Mouse (Mus musculus) embryonic facial prominence, embryonic 14.5 days (tissue): ENCODE data around the gene Arpin. TPM values are rescaled to one million over a fixed set of nuclear protein-coding genes. Genes with fewer than 3 reads are reported as not detected.

ENCODE experiments used
- ATAC-seq: fragments of 200-750 bp; cut with Nextera tagmentation; 2 replicates; pipeline ENCODE4 v1.8.0; 2017; ENCODE audit warnings: low read depth, moderate number of reproducible peaks, moderate TSS enrichment
- DNase-seq: peaks from one replicate; pipeline ENCODE4 v3.0.0-alpha.2; 2015; ENCODE audit warnings: low spot score
- H3K27ac ChIP-seq: fragments of 300-500 bp; sonication (generic); replicated peaks from 2 replicates; pipeline ENCODE4 v1.5.1; 2014; ENCODE audit warnings: low read depth, mild to moderate bottlenecking, low read length, moderate library complexity
- H3K27me3 ChIP-seq: fragments of 300-500 bp; sonication (generic); replicated peaks from 2 replicates; pipeline ENCODE4 v1.6.1; 2014; ENCODE audit warnings: low read length; ENCODE audit not compliant: control insufficient read depth, insufficient read depth
- H3K36me3 ChIP-seq: fragments of 300-500 bp; sonication (generic); 2 replicates; pipeline ENCODE4 v1.6.1; 2014; ENCODE audit warnings: low read length, mixed read lengths; ENCODE audit not compliant: control insufficient read depth, insufficient read depth
- H3K4me1 ChIP-seq: fragments of 300-500 bp; sonication (generic); 2 replicates; pipeline ENCODE4 v1.6.1; 2014; ENCODE audit warnings: antibody characterized with exemption, low read length; ENCODE audit not compliant: control insufficient read depth, insufficient read depth
- H3K4me2 ChIP-seq: fragments of 300-500 bp; sonication (generic); 2 replicates; pipeline ENCODE4 v1.6.1; 2014; ENCODE audit warnings: low read depth, mild to moderate bottlenecking, low read length, moderate library complexity, mixed read lengths
- H3K4me3 ChIP-seq: fragments of 300-500 bp; sonication (generic); 2 replicates; pipeline ENCODE4 v1.5.1; 2014; ENCODE audit warnings: low read depth, mild to moderate bottlenecking, low read length
- H3K9ac ChIP-seq: fragments of 300-500 bp; sonication (generic); 2 replicates; pipeline ENCODE4 v1.6.1; 2014; ENCODE audit warnings: low read depth, mild to moderate bottlenecking, low read length, moderate library complexity, mixed read lengths
- H3K9me3 ChIP-seq: fragments of 300-500 bp; sonication (generic); 2 replicates; pipeline ENCODE4 v1.6.1; 2016; ENCODE audit warnings: low read length; ENCODE audit not compliant: control insufficient read depth
- WGBS: fragments of 180-500 bp; shearing (Covaris S2); extraction: QIAGEN DNeasy Blood & Tissue Kit; methylation state at CpG from one replicate; pipeline ENCODE4 v1.1.7; 2014; 5-methylcytosine and 5-hydroxymethylcytosine counted together
- polyA plus RNA-seq: library from polyadenylated mRNA; unstranded; fragments of >200 nt; fragmentation: Nextera tagmentation; extraction: Ambion mirVana; gene quantifications from 2 replicates; pipeline ENCODE4 v1.2.1, GENCODE M21; 2014

Arpin gene
- 22.1 and 23.6 TPM in 2 replicates for polyA plus RNA-seq

DNA sequence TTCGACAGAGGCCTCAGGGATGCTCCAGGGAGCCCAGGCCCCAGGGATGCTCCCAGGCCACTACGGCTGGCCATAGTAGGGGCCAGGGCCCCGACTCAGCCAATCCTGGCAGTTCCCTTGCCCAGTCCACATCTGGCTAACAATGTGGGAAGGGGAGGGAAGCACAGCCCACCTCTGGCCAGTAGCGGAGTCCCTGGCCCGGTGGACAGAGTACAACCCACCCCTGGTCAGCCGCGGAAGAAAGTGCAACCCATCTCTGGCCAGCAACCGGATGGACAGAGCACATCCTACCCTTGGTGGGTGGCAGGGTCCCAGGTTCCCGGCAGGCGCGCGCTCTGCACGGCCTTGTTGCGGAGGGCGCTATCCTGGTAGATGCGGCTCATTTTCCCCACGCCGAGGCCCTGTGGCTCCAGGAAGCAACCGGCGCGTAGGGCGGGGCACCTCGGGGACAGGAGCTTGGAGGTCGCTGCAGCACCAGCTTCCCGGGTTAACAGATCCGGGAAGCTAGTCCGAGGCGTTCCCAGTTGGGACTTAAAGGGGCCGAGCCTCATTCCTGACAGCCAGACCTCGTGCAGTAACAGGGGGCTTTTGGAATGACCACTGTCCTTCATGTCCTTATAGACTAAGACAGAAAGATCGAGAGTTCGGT is at the start of gene Arpin:
Arpin (minus strand) TSS at position 498 of the 649 bp plus-strand sequence.
- peak within 1 kb of the TSS; percentile 78 for H3K4me2 ChIP-seq
- DNase-seq (peak; percentile 90), ATAC-seq (peak; percentile 86)
- H3K27me3 ChIP-seq = no peaks in the 10 kb centered on the region
- 1% methylated on average over 26 of the region's 32 CpGs for WGBS
- peak within 1 kb of the TSS; percentile 52 for H3K4me3 ChIP-seq
- H3K9me3 ChIP-seq = no peaks in the 10 kb centered on the region
- H3K4me1 ChIP-seq = peaks cover 5% of the 10 kb centered on the region
- H3K27ac ChIP-seq = peak within 1 kb of the TSS; percentile 52; the same call in 1 of the 2 replicates
- peak within 1 kb of the TSS; percentile 73 for H3K9ac ChIP-seq
- H3K36me3 ChIP-seq = no peaks in the 10 kb centered on the region

DNA sequence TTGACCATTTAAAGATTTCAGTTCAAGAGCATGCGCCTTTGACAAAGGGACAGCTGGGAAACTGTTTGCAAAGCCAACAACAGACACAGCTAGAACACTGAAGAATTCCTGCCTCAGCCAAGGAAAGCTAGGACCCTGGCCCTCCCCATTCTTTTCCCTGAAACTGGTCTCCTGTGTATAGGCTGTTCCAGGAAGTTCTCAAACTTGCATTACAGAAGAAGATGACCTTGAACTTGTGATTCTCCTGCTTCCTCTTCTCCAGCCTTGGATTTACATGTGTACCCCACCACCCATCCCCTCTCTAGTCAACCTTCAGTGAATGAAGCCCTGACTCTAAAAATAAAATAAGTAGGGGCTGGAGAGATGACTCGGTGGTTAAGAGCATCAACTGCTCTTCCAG is 40.2 kb upstream of the Arpin start:
- no peak for DNase-seq
- no peak for ATAC-seq
- Histone ChIP-seq H3K4me2 (no peak overlapping the region), H3K9me3 (no peaks in the 10 kb centered on the region), H3K36me3 (no peaks in the 10 kb centered on the region), H3K9ac (no peak overlapping the region), H3K27ac (no peak overlapping the region), H3K4me1 (no peaks in the 10 kb centered on the region), H3K27me3 (no peaks in the 10 kb centered on the region), H3K4me3 (no peak overlapping the region)
- 91% methylated on average over 2 of the region's 2 CpGs for WGBS

DNA sequence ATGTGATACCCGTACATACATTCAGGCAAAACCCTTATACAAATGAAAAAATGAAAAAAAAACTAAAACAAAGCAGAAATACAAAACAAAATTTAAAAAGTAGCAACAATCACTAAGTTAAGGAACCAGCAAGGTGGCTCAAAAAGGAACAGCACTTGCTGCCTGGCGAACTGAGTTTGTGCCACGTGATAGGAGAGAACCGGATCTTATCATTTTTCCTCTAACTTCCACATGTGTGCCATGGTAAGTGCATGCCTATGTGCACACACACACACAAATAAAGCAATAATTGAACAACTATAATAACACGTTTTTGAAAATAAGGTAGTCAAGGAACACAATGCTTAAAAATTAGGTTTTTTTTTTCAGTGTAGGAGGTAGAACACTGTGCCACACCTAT is 37.0 kb upstream of the Arpin start:
- Histone ChIP-seq H3K4me2 (no peak overlapping the region), H3K36me3 (no peaks in the 10 kb centered on the region), H3K9me3 (no peaks in the 10 kb centered on the region), H3K4me3 (no peak overlapping the region), H3K27me3 (no peaks in the 10 kb centered on the region), H3K4me1 (no peaks in the 10 kb centered on the region), H3K27ac (no peak overlapping the region), H3K9ac (no peak overlapping the region)
- 82% methylated on average over 5 of the region's 5 CpGs for WGBS
- no peak for ATAC-seq
- no peak for DNase-seq

DNA sequence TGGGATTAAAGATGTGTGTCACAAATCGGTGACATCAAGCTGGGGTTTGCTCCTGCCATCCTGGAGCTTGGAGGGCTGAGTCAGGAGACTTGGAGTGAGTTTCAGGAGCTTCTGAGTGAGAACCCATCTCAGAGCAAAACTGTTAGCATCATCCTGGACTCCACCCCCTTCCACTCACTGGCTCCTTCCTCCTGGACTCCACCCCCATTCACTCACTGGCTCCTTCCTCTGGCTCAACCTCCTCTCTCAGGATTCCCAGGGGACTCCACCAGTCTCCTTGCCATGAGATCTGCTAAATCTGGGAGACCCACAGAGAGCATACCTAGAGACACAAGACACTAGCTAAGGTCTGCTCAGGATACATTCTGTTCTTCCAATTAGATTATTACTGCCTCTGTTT is 35.2 kb upstream of the Arpin start:
- no peaks in the 10 kb centered on the region for H3K9me3 ChIP-seq

DNA sequence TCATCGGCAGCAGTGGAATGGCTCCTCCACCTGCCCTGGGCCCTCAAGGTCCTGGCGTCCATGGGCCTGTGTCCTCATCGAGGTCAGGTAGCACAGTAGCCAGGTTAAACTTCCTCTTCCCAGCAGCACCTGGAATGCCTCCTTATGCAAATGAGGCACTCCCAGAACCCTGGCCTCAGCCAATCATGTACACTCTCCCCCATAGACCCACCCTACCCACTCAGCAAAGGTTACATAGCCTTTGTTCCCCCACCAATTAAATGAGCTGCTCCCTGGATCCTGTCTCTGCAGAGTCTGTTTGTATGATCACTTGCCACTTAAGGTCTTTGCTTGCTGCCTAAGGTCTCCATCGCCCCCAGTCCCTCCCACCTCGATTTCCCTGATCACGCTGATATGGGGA is 33.2 kb upstream of the Arpin start:
- no peak overlapping the region for H3K4me2 ChIP-seq
- H3K27ac ChIP-seq = no peak overlapping the region
- ATAC-seq (no peak), DNase-seq (no peak)
- H3K9me3 ChIP-seq = no peaks in the 10 kb centered on the region
- H3K36me3 ChIP-seq = no peaks in the 10 kb centered on the region
- no peaks in the 10 kb centered on the region for H3K4me1 ChIP-seq
- WGBS = 88% methylated on average over 6 of the region's 6 CpGs
- H3K9ac ChIP-seq = no peak overlapping the region
- H3K4me3 ChIP-seq = no peak overlapping the region
- no peaks in the 10 kb centered on the region for H3K27me3 ChIP-seq

More for the DNA sequence above, 35.2 kb upstream of the Arpin start:
- H3K4me2 ChIP-seq = no peak overlapping the region
- ATAC-seq (no peak), DNase-seq (no peak)
- no peaks in the 10 kb centered on the region for H3K4me1 ChIP-seq
- H3K36me3 ChIP-seq = no peaks in the 10 kb centered on the region
- WGBS = 63% methylated on average over 1 of the region's 1 CpGs
- H3K9ac ChIP-seq = no peak overlapping the region
- H3K27me3 ChIP-seq = no peaks in the 10 kb centered on the region
- no peak overlapping the region for H3K4me3 ChIP-seq
- H3K27ac ChIP-seq = no peak overlapping the region

DNA sequence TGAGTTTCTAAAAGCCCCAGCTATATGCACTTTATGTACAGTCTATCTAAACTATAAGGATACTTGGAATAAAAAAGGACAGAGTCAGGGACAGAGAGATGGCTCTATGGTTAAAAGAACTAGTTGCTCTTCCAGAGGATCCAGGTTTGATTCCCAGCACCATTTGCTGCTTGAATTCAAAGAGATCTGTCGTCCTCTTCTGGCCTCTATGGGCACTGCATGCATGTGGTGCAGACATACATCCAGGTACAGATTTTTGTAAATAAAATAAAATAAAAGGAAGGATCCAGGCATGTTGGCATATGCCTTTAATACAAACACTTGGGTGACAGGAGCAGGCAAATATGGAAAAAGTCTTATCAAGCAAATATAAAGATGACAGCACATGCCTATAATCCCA is 26.4 kb upstream of the Arpin start:
- Histone ChIP-seq H3K9ac (no peak overlapping the region), H3K27me3 (no peaks in the 10 kb centered on the region), H3K27ac (no peak overlapping the region), H3K36me3 (no peaks in the 10 kb centered on the region), H3K4me3 (no peak overlapping the region), H3K9me3 (no peaks in the 10 kb centered on the region), H3K4me2 (no peak overlapping the region), H3K4me1 (no peaks in the 10 kb centered on the region)
- no peak for ATAC-seq
- DNase-seq = no peak
- 68% methylated on average over 1 of the region's 1 CpGs for WGBS

DNA sequence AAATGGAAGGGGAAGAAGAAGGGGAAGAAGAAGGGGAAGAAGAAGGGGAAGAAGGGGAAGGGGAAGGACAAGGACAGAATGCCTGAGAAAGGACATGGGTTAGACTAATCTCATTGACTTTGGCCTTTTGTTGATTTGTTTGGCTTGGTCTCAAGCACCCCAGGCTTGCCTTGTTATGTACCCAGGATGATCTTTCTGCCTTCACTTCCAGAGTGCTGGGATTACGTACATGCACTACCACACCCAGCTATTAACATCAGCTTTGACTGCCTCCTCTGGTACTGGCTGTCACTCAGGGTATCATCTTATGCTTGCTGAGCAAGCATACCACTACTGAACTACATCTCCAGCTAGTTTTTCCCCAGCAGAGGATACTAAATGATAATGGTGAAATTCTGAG is 21.0 kb upstream of the Arpin start:
- H3K4me2 ChIP-seq = no peak overlapping the region
- DNase-seq (no peak), ATAC-seq (no peak)
- no peaks in the 10 kb centered on the region for H3K27me3 ChIP-seq
- 85% methylated on average over 1 of the region's 1 CpGs for WGBS
- H3K4me3 ChIP-seq = no peak overlapping the region
- H3K36me3 ChIP-seq = no peaks in the 10 kb centered on the region
- H3K27ac ChIP-seq = no peak overlapping the region
- H3K4me1 ChIP-seq = no peaks in the 10 kb centered on the region
- 0 out of 2 replicates have a peak, but pooled peaks cover 6% of the 10 kb centered on the region for H3K9me3 ChIP-seq
- H3K9ac ChIP-seq = no peak overlapping the region

DNA sequence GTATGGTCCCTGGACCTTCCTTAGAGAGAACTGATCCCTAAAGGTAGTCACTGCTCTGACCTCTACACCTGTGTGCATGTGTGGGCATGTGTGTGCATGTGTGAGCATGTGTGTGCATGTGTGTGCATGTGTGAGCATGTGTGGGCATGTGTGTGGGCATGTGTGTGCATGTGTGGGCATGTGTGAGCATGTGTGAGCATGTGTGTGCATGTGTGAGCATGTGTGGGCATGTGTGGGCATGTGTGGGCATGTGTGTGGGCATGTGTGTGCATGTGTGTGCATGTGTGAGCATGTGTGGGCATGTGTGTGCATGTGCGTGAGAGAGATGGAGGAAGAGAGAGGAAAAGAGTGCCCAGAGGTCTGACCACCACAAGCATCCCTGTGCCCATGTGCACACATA is 19.7 kb upstream of the Arpin start:
- Histone ChIP-seq H3K27me3 (no peaks in the 10 kb centered on the region), H3K4me1 (no peaks in the 10 kb centered on the region), H3K4me3 (no peak overlapping the region), H3K9me3 (0 out of 2 replicates have a peak, but pooled peaks cover 6% of the 10 kb centered on the region), H3K27ac (no peak overlapping the region), H3K36me3 (no peaks in the 10 kb centered on the region), H3K4me2 (no peak overlapping the region), H3K9ac (no peak overlapping the region)
- 94% methylated on average over 1 of the region's 1 CpGs for WGBS
- DNase-seq (no peak), ATAC-seq (no peak)

DNA sequence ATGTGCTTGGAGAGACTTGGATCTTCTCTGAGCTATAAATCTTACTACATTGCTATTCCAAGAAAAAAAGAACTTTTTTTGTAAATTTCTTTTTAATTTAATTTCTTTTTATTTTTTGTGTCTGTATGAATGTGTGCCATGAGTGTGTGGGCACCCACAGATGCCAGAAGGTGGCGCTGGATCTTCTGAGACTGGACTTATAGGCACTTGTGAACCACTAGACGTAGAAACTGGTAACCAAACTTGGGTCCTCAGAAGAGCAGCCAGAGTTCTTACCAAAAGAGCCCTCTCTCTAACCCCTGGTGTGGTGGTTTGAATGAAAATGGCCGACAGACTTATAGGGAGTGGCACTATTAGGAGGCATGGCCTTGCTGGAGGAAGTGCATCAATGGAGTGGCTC is 15.9 kb upstream of the Arpin start:
- DNase-seq = no peak
- no peak overlapping the region for H3K9ac ChIP-seq
- no peaks in the 10 kb centered on the region for H3K4me1 ChIP-seq
- no peak for ATAC-seq
- no peak overlapping the region for H3K27ac ChIP-seq
- H3K4me3 ChIP-seq = no peak overlapping the region
- no peaks in the 10 kb centered on the region for H3K36me3 ChIP-seq
- no peaks in the 10 kb centered on the region for H3K27me3 ChIP-seq
- 0 out of 2 replicates have a peak, but pooled peaks cover 6% of the 10 kb centered on the region for H3K9me3 ChIP-seq
- no peak overlapping the region for H3K4me2 ChIP-seq
- WGBS = 75% methylated on average over 3 of the region's 3 CpGs
